Mouse (Mus musculus): ENCODE data around the gene Rnpepl1. TPM values are rescaled to one million over a fixed set of nuclear protein-coding genes. Genes with fewer than 3 reads are reported as not detected.
"Not testable (repeated sequence)": the region's sequence is repeated elsewhere in the genome, so short reads cannot be mapped to it uniquely, and the experiment has no call there.

Rnpepl1 gene
- total and polyA plus RNA-seq, 2 experiments from 2014 or later: 31.3 to 58.2 TPM

DNA sequence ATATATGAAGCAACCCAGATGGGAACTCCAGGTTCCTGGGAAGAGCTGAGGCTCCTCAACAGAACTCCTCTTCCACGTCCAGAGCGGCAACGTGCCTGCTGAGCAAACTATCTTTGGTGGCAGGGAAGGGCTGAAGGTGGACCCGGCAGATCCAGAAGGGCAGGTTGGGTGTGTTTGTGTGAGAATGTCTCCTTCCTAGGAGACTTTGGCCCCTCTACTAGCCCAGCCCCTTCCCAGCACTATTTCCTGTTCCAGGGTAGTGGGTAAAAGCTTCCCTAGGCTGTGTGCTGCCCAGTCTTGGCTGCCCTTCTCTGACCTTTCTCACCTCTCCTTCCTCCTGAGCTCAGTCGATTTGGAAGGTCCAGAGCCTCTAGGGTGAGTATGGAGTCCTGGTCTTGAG lies 40.0 kb downstream of the Rnpepl1 start, which contains the start of gene Gpr35:
Gpr35 (plus strand) TSS at position 259 of the 400 bp plus-strand sequence.
- Histone ChIP-seq H3K4me2 (ENCODE audit: low read depth, low read length) (no peak within 1 kb of the TSS), H3K9me3 (ENCODE audit: low read length) (no peaks in the 10 kb centered on the region), H3K9ac (replicated peaks; ENCODE audit: low read length) (no peak within 1 kb of the TSS), H3K4me3 (ENCODE audit: low read length) (no peak within 1 kb of the TSS), H3K27ac (no peak within 1 kb of the TSS), H3K27me3 (ENCODE audit: insufficient read depth, low read length) (no peaks in the 10 kb centered on the region), H3K4me1 (ENCODE audit: insufficient read depth, low read length) (no peaks in the 10 kb centered on the region), H3K36me3 (ENCODE audit: insufficient read depth, low read length) (peaks cover 28% of the 10 kb centered on the region)
- DNase-seq (ENCODE audit: low spot score) (no peak), ATAC-seq (no peak)
- no peak for TF ChIP-seq CTCF (IDR thresholded peaks at IDR 0.05; ENCODE audit: low read depth)
- 87% methylated on average over 5 of the region's 5 CpGs for WGBS

DNA sequence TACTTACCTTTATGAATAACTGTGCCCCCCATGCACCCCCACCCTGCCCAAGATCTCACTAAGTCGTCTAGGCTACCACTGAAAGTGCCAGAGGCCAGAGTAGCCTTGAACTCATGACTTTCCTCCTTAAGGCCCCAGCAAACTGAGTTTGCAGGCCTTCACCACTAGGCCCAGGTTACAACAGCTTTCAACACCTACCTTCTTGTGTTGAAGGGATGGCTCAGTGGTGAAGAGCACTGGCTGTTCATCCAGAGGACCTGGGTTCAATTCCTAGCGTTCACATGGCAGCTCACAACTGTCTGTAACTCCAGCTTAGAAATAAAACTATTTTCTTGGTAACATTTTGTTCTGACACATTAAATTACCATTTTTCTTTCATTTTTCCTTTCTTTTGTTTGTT lies 43.1 kb downstream of the Rnpepl1 start:
- Histone ChIP-seq H3K9me3 (ENCODE audit: low read length) (no peaks in the 10 kb centered on the region), H3K27me3 (ENCODE audit: insufficient read depth, low read length) (no peaks in the 10 kb centered on the region), H3K4me2 (ENCODE audit: low read depth, low read length) (no peak overlapping the region), H3K36me3 (ENCODE audit: insufficient read depth, low read length) (0 out of 2 replicates have a peak, but pooled peaks cover 2% of the 10 kb centered on the region), H3K9ac (replicated peaks; ENCODE audit: low read length) (no peak overlapping the region), H3K4me1 (ENCODE audit: insufficient read depth, low read length) (no peaks in the 10 kb centered on the region), H3K27ac (no peak overlapping the region), H3K4me3 (ENCODE audit: low read length) (no peak overlapping the region)
- 68% methylated on average over 2 of the region's 2 CpGs for WGBS
- no peak for TF ChIP-seq CTCF (IDR thresholded peaks at IDR 0.05; ENCODE audit: low read depth)
- DNase-seq (ENCODE audit: low spot score) (no peak), ATAC-seq (no peak)

DNA sequence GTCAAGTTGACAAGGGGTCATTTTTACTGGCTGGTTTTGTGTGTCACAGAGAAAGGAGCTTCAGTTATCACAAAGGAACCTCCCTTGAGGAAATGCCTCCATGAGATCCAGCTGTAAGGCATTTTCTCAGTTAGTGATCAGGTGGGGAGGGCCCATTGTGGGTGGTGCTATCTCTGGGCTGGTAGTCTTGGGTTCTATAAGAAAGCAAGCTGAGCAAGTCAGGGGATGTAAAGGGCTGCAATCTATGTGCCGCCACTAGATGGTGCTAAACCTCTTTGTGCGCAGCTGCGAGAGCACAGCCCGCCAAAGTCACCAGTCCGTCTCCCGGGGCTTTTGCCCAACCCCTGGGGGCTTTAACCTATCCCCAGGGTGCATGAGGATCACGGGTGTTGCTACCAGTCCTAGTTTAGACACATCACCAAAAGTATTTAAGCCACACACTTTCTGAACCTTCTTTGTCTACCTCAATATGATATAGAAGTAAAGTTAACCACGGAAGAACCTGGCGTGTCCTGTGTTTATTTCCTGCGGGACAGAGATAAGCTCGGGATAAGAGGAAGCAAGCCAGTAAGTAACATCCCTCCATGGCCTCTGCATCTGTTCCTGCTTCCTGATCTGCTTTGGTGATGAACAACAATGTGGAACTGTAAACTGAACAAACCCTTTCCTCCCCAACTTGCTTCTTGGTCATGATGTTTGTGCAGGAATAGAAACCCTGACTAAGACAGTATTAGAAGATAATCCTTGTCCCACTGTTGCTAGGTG lies 46.2 kb downstream of the Rnpepl1 start:
- H3K36me3 ChIP-seq (ENCODE audit: insufficient read depth, low read length); H3K9me3 ChIP-seq (ENCODE audit: low read length); H3K27me3 ChIP-seq (ENCODE audit: insufficient read depth, low read length); H3K9ac ChIP-seq (replicated peaks; ENCODE audit: low read length); DNase-seq (ENCODE audit: low spot score); H3K4me3 ChIP-seq (ENCODE audit: low read length); H3K4me1 ChIP-seq (ENCODE audit: insufficient read depth, low read length); H3K27ac ChIP-seq: not testable (repeated sequence)
- peak; percentile 67; the same call in 1 of the 2 replicates for ATAC-seq
- peak; percentile 72 for TF ChIP-seq CTCF (IDR thresholded peaks at IDR 0.05; ENCODE audit: low read depth)
- WGBS: 7% methylated on average over 11 of the region's 11 CpGs
- peak overlapping the region; percentile 21; the same call in 1 of the 2 replicates for H3K4me2 ChIP-seq (ENCODE audit: low read depth, low read length)

DNA sequence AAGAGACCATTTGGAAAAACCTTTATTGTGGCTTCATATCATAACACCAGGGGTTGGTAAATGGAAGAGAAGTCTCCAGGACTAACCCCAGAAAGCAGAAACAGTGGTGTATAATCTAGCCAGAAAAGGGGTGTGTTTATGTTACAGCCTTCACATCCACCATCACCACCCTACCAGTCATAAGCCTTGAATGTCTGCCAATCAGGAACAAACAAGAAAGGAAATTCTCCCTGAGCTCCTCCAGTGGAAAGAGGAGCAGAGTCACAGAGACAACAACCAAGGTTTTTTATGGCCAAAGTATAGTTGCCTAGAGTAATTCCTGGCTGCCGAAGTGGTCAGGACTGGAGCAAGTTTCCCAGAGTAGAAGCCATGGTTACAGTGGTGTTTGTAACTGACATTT lies 48.4 kb downstream of the Rnpepl1 start:
- Histone ChIP-seq H3K9me3 (ENCODE audit: low read length) (no peaks in the 10 kb centered on the region), H3K27ac (no peak overlapping the region), H3K4me1 (ENCODE audit: insufficient read depth, low read length) (no peaks in the 10 kb centered on the region), H3K4me3 (ENCODE audit: low read length) (no peak overlapping the region), H3K4me2 (ENCODE audit: low read depth, low read length) (no peak overlapping the region), H3K27me3 (ENCODE audit: insufficient read depth, low read length) (no peaks in the 10 kb centered on the region), H3K36me3 (ENCODE audit: insufficient read depth, low read length) (no peaks in the 10 kb centered on the region), H3K9ac (replicated peaks; ENCODE audit: low read length) (no peak overlapping the region)
- ATAC-seq: no peak
- no peak for DNase-seq (ENCODE audit: low spot score)
- WGBS: 86% methylated on average over 1 of the region's 1 CpGs
- TF ChIP-seq CTCF (IDR thresholded peaks at IDR 0.05; ENCODE audit: low read depth): no peak

DNA sequence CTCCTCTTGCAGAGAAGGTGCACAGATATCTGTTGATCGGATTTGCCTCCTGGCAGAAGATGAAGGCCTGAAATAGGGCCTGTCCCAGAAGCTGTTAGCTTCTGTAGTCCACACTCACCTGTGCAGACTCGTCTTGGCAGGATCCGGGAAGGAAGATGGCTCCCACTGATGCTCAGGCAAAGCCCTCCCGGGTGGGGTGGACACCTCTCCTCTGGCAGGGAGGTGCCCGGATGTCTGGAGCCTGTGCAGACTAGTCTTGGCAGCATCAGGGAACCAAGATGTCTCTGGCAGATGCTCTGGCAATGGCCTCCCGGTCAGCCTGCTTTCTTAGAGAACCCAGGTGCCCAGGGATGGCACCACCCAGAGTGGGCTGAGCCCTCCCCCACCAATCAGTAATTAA lies 60.2 kb downstream of the Rnpepl1 start:
- not testable (repeated sequence) for H3K9ac ChIP-seq (replicated peaks; ENCODE audit: low read length); H3K4me2 ChIP-seq (ENCODE audit: low read depth, low read length); H3K4me1 ChIP-seq (ENCODE audit: insufficient read depth, low read length); H3K9me3 ChIP-seq (ENCODE audit: low read length); H3K36me3 ChIP-seq (ENCODE audit: insufficient read depth, low read length); H3K27me3 ChIP-seq (ENCODE audit: insufficient read depth, low read length); H3K27ac ChIP-seq; H3K4me3 ChIP-seq (ENCODE audit: low read length); ATAC-seq; DNase-seq (ENCODE audit: low spot score)
- 87% methylated on average over 6 of the region's 6 CpGs for WGBS

DNA sequence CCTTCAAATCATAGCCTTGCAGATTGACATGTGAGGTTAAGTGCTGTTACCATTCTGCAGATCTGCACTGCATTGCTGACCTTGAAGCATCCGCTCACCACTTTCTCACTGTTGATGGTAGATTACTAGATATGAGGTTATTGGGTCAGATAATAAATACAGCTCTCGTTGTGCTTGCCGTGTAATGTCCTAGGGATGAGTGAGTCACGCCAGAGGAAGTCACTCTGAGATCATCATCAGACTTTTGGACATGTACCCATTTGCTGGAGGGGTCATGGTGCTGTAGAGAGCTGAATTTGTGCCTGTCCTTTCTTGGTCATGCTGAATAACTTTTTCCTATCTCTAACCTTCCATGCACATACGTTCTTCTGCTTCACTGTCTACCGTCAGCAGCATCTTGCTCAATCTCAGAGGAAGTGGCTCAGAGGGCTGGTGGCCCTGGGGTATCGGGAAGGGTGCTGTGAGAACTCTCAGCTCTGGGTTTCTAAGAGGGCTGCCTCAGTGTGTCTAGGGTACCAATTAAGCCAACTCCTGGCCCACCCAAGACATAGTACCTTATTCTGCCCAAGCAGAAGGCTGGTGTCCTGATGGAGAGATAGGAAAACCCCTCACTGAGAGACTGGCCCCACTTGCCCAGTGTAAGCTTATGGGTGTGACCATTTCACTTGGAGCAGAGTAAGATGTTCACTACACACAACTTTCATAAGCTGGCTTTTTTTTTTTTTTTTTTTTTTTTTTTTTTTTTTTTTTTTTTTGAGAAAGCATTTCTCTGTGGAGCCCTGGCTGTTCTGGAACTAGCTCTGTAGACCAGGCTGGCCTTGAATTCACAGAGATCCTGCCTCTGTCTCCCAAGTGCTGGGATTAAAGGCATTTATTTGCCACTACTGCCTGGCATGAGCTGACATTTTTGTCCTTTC lies 61.6 kb downstream of the Rnpepl1 start:
- 88% methylated on average over 7 of the region's 7 CpGs for WGBS
- no peak overlapping the region for H3K9ac ChIP-seq (replicated peaks; ENCODE audit: low read length)
- H3K4me3 ChIP-seq (ENCODE audit: low read length): no peak overlapping the region
- H3K4me1 ChIP-seq (ENCODE audit: insufficient read depth, low read length): 0 out of 2 replicates have a peak, but pooled peaks cover 2% of the 10 kb centered on the region
- H3K9me3 ChIP-seq (ENCODE audit: low read length): no peaks in the 10 kb centered on the region
- no peaks in the 10 kb centered on the region for H3K36me3 ChIP-seq (ENCODE audit: insufficient read depth, low read length)
- TF ChIP-seq CTCF (IDR thresholded peaks at IDR 0.05; ENCODE audit: low read depth): no peak
- no peak for DNase-seq (ENCODE audit: low spot score)
- no peak overlapping the region for H3K4me2 ChIP-seq (ENCODE audit: low read depth, low read length)
- no peaks in the 10 kb centered on the region for H3K27me3 ChIP-seq (ENCODE audit: insufficient read depth, low read length)
- no peak overlapping the region for H3K27ac ChIP-seq
- ATAC-seq: no peak
